Mouse (Mus musculus) limb, embryonic 15.5 days (tissue): ENCODE results near the gene Cpne1. TPM values are rescaled to one million over a fixed set of nuclear protein-coding genes. Genes with fewer than 3 reads are reported as not detected.
"Not testable (repeated sequence)": the region's sequence is repeated elsewhere in the genome, so short reads cannot be mapped to it uniquely, and the experiment has no call there.

Experiments
- ATAC-seq: fragments of 200-750 bp; cut with Nextera tagmentation; 2 replicates; pipeline ENCODE4 v1.8.0; 2017; ENCODE audit warnings: low read depth, moderate TSS enrichment; ENCODE audit not compliant: insufficient number of reproducible peaks, low FRiP score, low TSS enrichment
- H3K27ac ChIP-seq: fragments of 300-500 bp; sonication (generic); 2 replicates; pipeline ENCODE4 v1.5.1; 2015; ENCODE audit warnings: moderate library complexity, mild to moderate bottlenecking, inconsistent platforms
- H3K27me3 ChIP-seq: fragments of 300-500 bp; sonication (generic); 2 replicates; pipeline ENCODE4 v1.6.1; 2015; ENCODE audit warnings: inconsistent platforms
- H3K36me3 ChIP-seq: fragments of 300-500 bp; sonication (generic); 2 replicates; pipeline ENCODE4 v1.6.1; 2015; ENCODE audit warnings: inconsistent platforms
- H3K4me1 ChIP-seq: fragments of 300-500 bp; sonication (generic); 2 replicates; pipeline ENCODE4 v1.6.1; 2015; ENCODE audit warnings: inconsistent platforms
- H3K4me2 ChIP-seq: fragments of 300-500 bp; sonication (generic); 2 replicates; pipeline ENCODE4 v1.6.1; 2015; ENCODE audit warnings: mild to moderate bottlenecking, inconsistent platforms
- H3K4me3 ChIP-seq: fragments of 300-500 bp; sonication (generic); 2 replicates; pipeline ENCODE4 v1.5.1; 2015; ENCODE audit warnings: mild to moderate bottlenecking, inconsistent platforms
- H3K9ac ChIP-seq: fragments of 300-500 bp; sonication (generic); 2 replicates; pipeline ENCODE4 v1.6.1; 2015; ENCODE audit warnings: inconsistent platforms
- H3K9me3 ChIP-seq: fragments of 300-500 bp; sonication (generic); 2 replicates; pipeline ENCODE4 v1.6.1; 2016; ENCODE audit warnings: inconsistent platforms
- WGBS: fragments of 180-500 bp; shearing (Covaris S2); methylation state at CpG from one replicate; pipeline ENCODE4 v1.1.7; 2015; 5-methylcytosine and 5-hydroxymethylcytosine counted together
- polyA plus RNA-seq: library from polyadenylated mRNA; unstranded; fragments of >200 nt; fragmentation: Nextera tagmentation; extraction: Ambion mirVana; gene quantifications from 2 replicates; pipeline ENCODE4 v1.2.1, GENCODE M21; 2015

The Cpne1 gene
- polyA plus RNA-seq, 1 experiment from 2014 or later: 57.3 TPM

- ATAC-seq: no peak
- WGBS: 86% methylated on average over 5 of the region's 5 CpGs
Measured at GRCm38 (mm10) chr2:156123731-156124130, 12.0 kb upstream of the Cpne1 start.

GRCm38 (mm10) chr2:156119566-156119965 lies 7.8 kb upstream of the Cpne1 start:
- H3K4me1 ChIP-seq: no peaks in the 10 kb centered on the region
- H3K9me3 ChIP-seq: no peaks in the 10 kb centered on the region
- no peak overlapping the region for H3K27ac ChIP-seq
- no peak for ATAC-seq
- H3K27me3 ChIP-seq: no peaks in the 10 kb centered on the region
- H3K4me2 ChIP-seq: no peak overlapping the region
- peaks cover 12% of the 10 kb centered on the region for H3K36me3 ChIP-seq
- no peak overlapping the region for H3K4me3 ChIP-seq
- H3K9ac ChIP-seq: no peak overlapping the region

More at GRCm38 (mm10) chr2:156123731-156124130, 12.0 kb upstream of the Cpne1 start:
- H3K4me1 ChIP-seq: no peaks in the 10 kb centered on the region
- H3K27me3 ChIP-seq: no peaks in the 10 kb centered on the region
- no peaks in the 10 kb centered on the region for H3K9me3 ChIP-seq
- H3K4me3 ChIP-seq: no peak overlapping the region
- H3K36me3 ChIP-seq: peaks cover 28% of the 10 kb centered on the region
- H3K9ac ChIP-seq: no peak overlapping the region
- H3K4me2 ChIP-seq: no peak overlapping the region
- no peak overlapping the region for H3K27ac ChIP-seq

GRCm38 (mm10) chr2:156112080-156112423 lies 287 bp upstream of the Cpne1 start:
- not testable (repeated sequence) for H3K36me3 ChIP-seq, ATAC-seq, H3K4me1 ChIP-seq, H3K27me3 ChIP-seq, H3K9me3 ChIP-seq
- H3K9ac ChIP-seq: peak overlapping the region; percentile 98; the same call in 1 of the 2 replicates
- peak overlapping the region; percentile 42 for H3K4me2 ChIP-seq
- peak overlapping the region; percentile 93 for H3K27ac ChIP-seq
- H3K4me3 ChIP-seq: peak overlapping the region; percentile 72
- WGBS: 28% methylated on average over 5 of the region's 5 CpGs

- Histone ChIP-seq H3K4me3 (peak overlapping the region; percentile 72), H3K27me3 (no peaks in the 10 kb centered on the region), H3K4me2 (peak overlapping the region; percentile 66), H3K4me1 (peaks cover 5% of the 10 kb centered on the region), H3K9me3 (no peaks in the 10 kb centered on the region), H3K36me3 (no peaks in the 10 kb centered on the region), H3K27ac (peak overlapping the region; percentile 93), H3K9ac (peak overlapping the region; percentile 98)
- peak; percentile 35; the same call in 1 of the 2 replicates for ATAC-seq
- under 1% methylated on average over 16 of the region's 16 CpGs for WGBS
Measured at GRCm38 (mm10) chr2:156110627-156111357, 973 bp downstream of the Cpne1 start.

DNA sequence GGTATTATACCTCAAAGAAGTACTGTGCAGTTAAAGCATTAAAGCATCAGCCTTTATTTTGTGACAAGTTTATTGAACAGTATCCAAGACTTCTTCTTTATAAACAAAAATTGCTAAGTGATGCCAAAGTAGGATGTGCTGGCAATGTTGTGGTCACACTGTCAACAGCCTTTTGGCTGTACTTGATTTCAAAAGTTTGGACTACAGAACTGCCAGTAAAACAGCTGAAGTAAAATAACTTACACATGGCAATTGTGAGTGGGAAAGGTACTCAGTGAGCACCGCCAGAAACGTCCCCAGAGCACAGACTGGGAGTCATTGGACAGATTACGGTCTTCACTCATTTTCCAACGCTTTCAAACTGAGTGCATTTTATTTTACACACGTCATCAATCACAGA lies 19.8 kb downstream of the Cpne1 start:
- WGBS: 42% methylated on average over 5 of the region's 5 CpGs
- no peaks in the 10 kb centered on the region for H3K27me3 ChIP-seq
- H3K27ac ChIP-seq: no peak overlapping the region
- ATAC-seq: no peak
- H3K9ac ChIP-seq: no peak overlapping the region
- no peak overlapping the region for H3K4me2 ChIP-seq
- H3K4me1 ChIP-seq: 0 out of 2 replicates have a peak, but pooled peaks cover 3% of the 10 kb centered on the region
- H3K36me3 ChIP-seq: peaks cover 28% of the 10 kb centered on the region
- no peak overlapping the region for H3K4me3 ChIP-seq
- H3K9me3 ChIP-seq: no peaks in the 10 kb centered on the region

DNA sequence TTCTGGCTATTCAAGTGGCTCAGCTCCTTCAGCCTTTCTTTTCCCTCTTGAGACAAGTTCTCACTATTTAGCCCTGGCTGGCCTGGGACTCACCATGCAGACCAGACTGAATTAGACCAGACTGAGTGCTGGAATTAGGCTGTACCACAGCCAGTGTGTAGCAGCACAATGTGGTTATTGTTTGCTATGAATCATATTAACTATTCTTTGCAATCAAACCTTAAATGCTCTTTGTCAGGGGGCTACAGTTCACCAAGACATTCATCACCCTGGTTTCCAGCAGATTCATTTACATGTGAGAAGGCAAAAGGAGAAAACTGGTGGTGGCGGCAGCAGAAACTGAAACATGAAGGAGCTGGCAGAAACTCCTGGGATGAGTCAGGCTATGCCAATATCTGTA lies 22.0 kb downstream of the Cpne1 start:
- no peak overlapping the region for H3K27ac ChIP-seq
- H3K4me3 ChIP-seq: no peak overlapping the region
- 0 out of 2 replicates have a peak, but pooled peaks cover 3% of the 10 kb centered on the region for H3K4me1 ChIP-seq
- H3K9me3 ChIP-seq: no peaks in the 10 kb centered on the region
- no peaks in the 10 kb centered on the region for H3K27me3 ChIP-seq
- H3K4me2 ChIP-seq: no peak overlapping the region
- H3K9ac ChIP-seq: no peak overlapping the region
- ATAC-seq: no peak
- WGBS: 91% methylated on average over 1 of the region's 1 CpGs
- peaks cover 10% of the 10 kb centered on the region for H3K36me3 ChIP-seq

DNA sequence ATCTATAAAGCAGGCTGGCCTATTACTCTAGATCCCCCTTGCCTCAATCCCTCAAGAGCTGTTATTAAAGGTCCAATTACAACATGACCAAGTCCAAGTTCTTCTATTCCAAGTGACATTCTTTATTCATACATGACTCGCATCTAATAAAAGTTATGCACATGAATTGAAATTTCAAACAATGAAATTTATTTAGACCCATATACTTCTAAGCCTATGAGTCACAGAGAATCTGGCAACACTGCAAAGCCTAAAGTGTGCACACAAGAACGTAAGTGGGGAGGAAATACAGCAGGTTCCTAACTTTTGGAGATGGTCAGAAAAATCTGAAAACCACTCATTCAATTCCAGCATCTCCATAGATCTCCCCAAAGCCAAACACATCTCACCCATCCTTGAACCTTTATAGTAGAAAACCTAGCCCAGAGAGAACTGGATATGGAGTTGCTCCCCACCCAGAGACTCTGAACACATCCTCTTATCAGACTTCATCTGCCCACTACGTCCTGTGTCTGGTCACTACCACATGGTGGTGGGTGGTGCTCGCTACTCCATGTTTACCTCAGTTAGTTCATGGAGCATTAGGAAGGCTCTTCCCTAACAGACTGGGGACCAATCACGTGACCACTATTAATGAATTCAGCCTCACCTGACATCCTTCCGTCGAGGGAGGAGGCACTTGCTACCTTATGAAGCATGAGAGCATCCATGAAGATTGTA lies 24.2 kb downstream of the Cpne1 start:
- no peak overlapping the region for H3K4me3 ChIP-seq
- no peak overlapping the region for H3K4me2 ChIP-seq
- H3K9ac ChIP-seq: no peak overlapping the region
- no peak overlapping the region for H3K27ac ChIP-seq
- ATAC-seq: no peak
- H3K4me1 ChIP-seq: 0 out of 2 replicates have a peak, but pooled peaks cover 3% of the 10 kb centered on the region
- H3K36me3 ChIP-seq: peaks cover 10% of the 10 kb centered on the region
- H3K27me3 ChIP-seq: no peaks in the 10 kb centered on the region
- WGBS: 86% methylated on average over 7 of the region's 7 CpGs
- H3K9me3 ChIP-seq: no peaks in the 10 kb centered on the region

- H3K27me3 ChIP-seq: no peaks in the 10 kb centered on the region
- H3K4me1 ChIP-seq: 0 out of 2 replicates have a peak, but pooled peaks cover 3% of the 10 kb centered on the region
- H3K4me2 ChIP-seq: no peak overlapping the region
- H3K9ac ChIP-seq: no peak overlapping the region
- H3K36me3 ChIP-seq: peaks cover 1% of the 10 kb centered on the region
- no peak overlapping the region for H3K4me3 ChIP-seq
- 83% methylated on average over 3 of the region's 3 CpGs for WGBS
- H3K9me3 ChIP-seq: no peaks in the 10 kb centered on the region
- H3K27ac ChIP-seq: no peak overlapping the region
- no peak for ATAC-seq
Measured at GRCm38 (mm10) chr2:156084541-156084940, 27.2 kb downstream of the Cpne1 start.

- H3K27me3 ChIP-seq: no peaks in the 10 kb centered on the region
- H3K9ac ChIP-seq: no peak overlapping the region
- H3K4me2 ChIP-seq: no peak overlapping the region
- WGBS: 88% methylated on average over 7 of the region's 7 CpGs
- no peak for ATAC-seq
- H3K27ac ChIP-seq: no peak overlapping the region
- H3K4me1 ChIP-seq: no peaks in the 10 kb centered on the region
- no peaks in the 10 kb centered on the region for H3K9me3 ChIP-seq
- peaks cover 39% of the 10 kb centered on the region for H3K36me3 ChIP-seq
- H3K4me3 ChIP-seq: no peak overlapping the region
Measured at GRCm38 (mm10) chr2:156080391-156080790, 31.4 kb downstream of the Cpne1 start.

DNA sequence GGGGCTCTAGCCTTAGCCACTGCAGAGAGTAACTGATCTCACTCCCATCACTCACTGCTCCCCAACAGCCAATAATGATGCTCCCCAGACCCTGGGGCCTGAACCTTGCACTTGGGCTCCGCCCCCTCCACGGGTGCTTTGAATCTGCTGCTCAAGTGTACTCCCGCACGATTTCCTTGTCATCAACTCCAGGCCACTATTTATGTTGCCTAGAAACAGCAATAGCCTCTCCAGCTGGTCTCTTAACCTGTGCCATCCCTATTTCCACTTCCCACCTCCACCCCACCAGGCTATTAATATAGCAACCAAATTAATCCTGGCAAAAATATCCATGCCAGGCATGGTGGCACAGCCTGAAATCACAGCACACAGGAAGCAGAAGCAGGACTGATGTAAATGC lies 32.1 kb downstream of the Cpne1 start:
- no peaks in the 10 kb centered on the region for H3K27me3 ChIP-seq
- 43% methylated on average over 4 of the region's 4 CpGs for WGBS
- H3K9ac ChIP-seq: no peak overlapping the region
- ATAC-seq: no peak
- H3K4me3 ChIP-seq: no peak overlapping the region
- no peak overlapping the region for H3K27ac ChIP-seq
- H3K4me1 ChIP-seq: no peaks in the 10 kb centered on the region
- peaks cover 46% of the 10 kb centered on the region for H3K36me3 ChIP-seq
- H3K9me3 ChIP-seq: no peaks in the 10 kb centered on the region
- no peak overlapping the region for H3K4me2 ChIP-seq

DNA sequence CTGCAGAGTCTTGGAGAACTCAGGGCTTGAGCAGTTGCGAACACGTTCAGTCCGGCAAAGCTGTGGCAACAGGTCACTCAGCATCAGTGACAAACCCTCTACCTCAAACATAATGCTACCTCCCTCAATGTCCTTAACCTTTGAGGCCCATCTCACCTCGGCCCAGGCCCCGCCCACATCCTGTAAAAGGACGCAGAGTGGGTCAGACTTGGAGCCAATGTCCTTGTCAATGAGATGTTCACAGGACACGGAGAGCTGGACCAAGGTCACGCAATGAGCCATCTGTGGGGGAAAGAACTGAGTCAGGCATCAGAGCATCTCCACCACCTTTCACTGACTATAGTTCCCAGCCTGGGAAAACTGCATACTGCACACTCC lies 32.6 kb downstream of the Cpne1 start:
- H3K4me1 ChIP-seq: no peaks in the 10 kb centered on the region
- H3K27ac ChIP-seq: no peak overlapping the region
- H3K4me3 ChIP-seq: no peak overlapping the region
- no peak overlapping the region for H3K4me2 ChIP-seq
- H3K36me3 ChIP-seq: peaks cover 51% of the 10 kb centered on the region
- 85% methylated on average over 8 of the region's 8 CpGs for WGBS
- no peaks in the 10 kb centered on the region for H3K27me3 ChIP-seq
- H3K9me3 ChIP-seq: no peaks in the 10 kb centered on the region
- H3K9ac ChIP-seq: no peak overlapping the region
- ATAC-seq: no peak

- Histone ChIP-seq H3K36me3 (peaks cover 56% of the 10 kb centered on the region), H3K27me3 (no peaks in the 10 kb centered on the region), H3K9me3 (no peaks in the 10 kb centered on the region), H3K4me3 (no peak overlapping the region), H3K9ac (no peak overlapping the region), H3K27ac (no peak overlapping the region), H3K4me1 (no peaks in the 10 kb centered on the region), H3K4me2 (no peak overlapping the region)
- no peak for ATAC-seq
- WGBS: 80% methylated on average over 16 of the region's 16 CpGs
Measured at GRCm38 (mm10) chr2:156078421-156079182, 33.2 kb downstream of the Cpne1 start.
